Mouse (Mus musculus) brain, embryonic 14.5 days (tissue): ENCODE measurements around the gene Mpzl3. TPM values are rescaled to one million over a fixed set of nuclear protein-coding genes. Genes with fewer than 3 reads are reported as not detected.

Source experiments
- DNase-seq: peaks from one replicate; pipeline ENCODE4 v3.0.0-alpha.2; 2011; ENCODE audit warnings: low read depth
- CTCF ChIP-seq: fragments of 200-500 bp; IDR thresholded peaks from 2 replicates; pipeline ENCODE4 v1.5.1; 2012; ENCODE audit warnings: inconsistent platforms, mild to moderate bottlenecking, moderate library complexity, borderline replicate concordance; ENCODE audit not compliant: insufficient read depth, insufficient read length; ENCODE audit errors: extremely low read depth
- POLR2A ChIP-seq: fragments of 200-500 bp; IDR thresholded peaks from 2 replicates; pipeline ENCODE4 v1.6.1; 2012; ENCODE audit warnings: mild to moderate bottlenecking, inconsistent platforms, borderline replicate concordance; ENCODE audit not compliant: poor library complexity, insufficient read depth, insufficient read length, severe bottlenecking; ENCODE audit errors: extremely low read depth
- polyA plus RNA-seq: library from polyadenylated mRNA; depleted of rRNA; stranded (reverse); fragments of >200 nt; gene quantifications from 2 replicates; pipeline ENCODE4 v1.2.3, GENCODE M21; 2012; rRNA removed

Mpzl3 gene
- polyA plus RNA-seq, 1 experiment, result 1.7 TPM

- TF ChIP-seq POLR2A (no peak), CTCF (no peak)
- no peak for DNase-seq
Observed at GRCm38 (mm10) chr9:45126941-45127340, 72.0 kb downstream of the Mpzl3 start.

Other genes with a start within 250 kb of the Mpzl3 start
- gene Kmt2a, start 173.9 kb upstream of the Mpzl3 start, polyA plus RNA-seq, result 25.6 and 41.4 TPM in 2 replicates
- gene Atp5l, start 134.4 kb upstream of the Mpzl3 start, polyA plus RNA-seq, result 610 and 841 TPM in 2 replicates
- 24.0 and 42.3 TPM in 2 replicates for gene Ube4a, start 89.6 kb upstream of the Mpzl3 start, polyA plus RNA-seq
- not detected in 2 replicates for gene Cd3g, start 74.8 kb upstream of the Mpzl3 start, polyA plus RNA-seq
- not detected in 2 replicates for gene Cd3d, start 73.4 kb upstream of the Mpzl3 start, polyA plus RNA-seq
- gene Cd3e, start 45.6 kb upstream of the Mpzl3 start, polyA plus RNA-seq, result not detected in 2 replicates
- gene Mpzl2, start 15.4 kb upstream of the Mpzl3 start, polyA plus RNA-seq, result 1.6 and 1.7 TPM in 2 replicates
- 0.09 and 0.10 TPM in 2 replicates for gene Jaml, start 24.0 kb downstream of the Mpzl3 start, polyA plus RNA-seq
- 7.1 and 8.9 TPM in 2 replicates for gene Scn2b, start 62.6 kb downstream of the Mpzl3 start, polyA plus RNA-seq
- 0.16 and 0.23 TPM in 2 replicates for gene Scn4b, start 83.2 kb downstream of the Mpzl3 start, polyA plus RNA-seq
- gene BC049352, start 126.8 kb downstream of the Mpzl3 start, polyA plus RNA-seq, result 0.10 TPM in 1 of 2 replicates, not detected in the other
- 0.16 TPM in 1 of 2 replicates, not detected in the other for gene Tmprss4, start 148.9 kb downstream of the Mpzl3 start, polyA plus RNA-seq
- gene Il10ra, start 214.0 kb downstream of the Mpzl3 start, polyA plus RNA-seq, result 0.54 and 0.78 TPM in 2 replicates